Mouse (Mus musculus) gastrocnemius, postnatal 36 days (tissue): ENCODE data around the gene Comtd1. TPM values are rescaled to one million over a fixed set of nuclear protein-coding genes. Genes with fewer than 3 reads are reported as not detected.

Experiments
- DNase-seq, 2 experiments: peaks; one replicate each; pipeline ENCODE4 v3.0.0; 2022
- intact Hi-C: fragments of 180-260 bp; cut with DNase I; formaldehyde crosslinking; loops from one replicate; pipeline ENCODE4 v1.15.1; 2025
- total RNA-seq, 2 experiments: library from RNA; stranded (reverse); gene quantifications; 2 replicates each; pipeline ENCODE4 v1.2.3; 2021

Gene Comtd1
- total RNA-seq, 2 experiments from 2014 or later = 6.9 to 10.4 TPM

GRCm38 (mm10) chr14:21841819-21842592, 6.8 kb downstream of the Comtd1 start:
- DNase-seq = no peak
- intact Hi-C loops = loop anchor here (10.0 kb wide), 1 partner anchor 157 kb away; no protein-coding TSS in a partner anchor

GRCm38 (mm10) chr14:21838336-21839017, 10.3 kb downstream of the Comtd1 start:
- DNase-seq = no peak
- intact Hi-C loops = no loop called here

- no peak for DNase-seq
- intact Hi-C loops = no loop called here
Measured at GRCm38 (mm10) chr14:21831830-21832403, 16.9 kb downstream of the Comtd1 start.

GRCm38 (mm10) chr14:21830876-21831767, 17.7 kb downstream of the Comtd1 start:
- peak; percentile 95 to 97 for DNase-seq
- intact Hi-C loops = no loop called here

- no peak for DNase-seq
- intact Hi-C loops = no loop called here
Measured at GRCm38 (mm10) chr14:21825786-21826491, 22.8 kb downstream of the Comtd1 start.

GRCm38 (mm10) chr14:21824938-21825337, 23.8 kb downstream of the Comtd1 start, which contains the start of gene Vdac2:
Gene Vdac2 (plus strand): TSS chr14:21825238.
- no peak for DNase-seq
- intact Hi-C loops = loop anchor here (5.0 kb wide), 1 partner anchor 1163 kb away; no protein-coding TSS in a partner anchor

GRCm38 (mm10) chr14:21823897-21824296, 24.9 kb downstream of the Comtd1 start:
- intact Hi-C loops = loop anchor here (5.0 kb wide), 1 partner anchor 1162 kb away; no protein-coding TSS in a partner anchor
- no peak for DNase-seq

- intact Hi-C loops = loop anchor here (5.0 kb wide), 1 partner anchor 1161 kb away; no protein-coding TSS in a partner anchor
- peak; percentile 61 to 62 for DNase-seq
Measured at GRCm38 (mm10) chr14:21822795-21823374, 25.9 kb downstream of the Comtd1 start.

GRCm38 (mm10) chr14:21822307-21822706, 26.5 kb downstream of the Comtd1 start:
- intact Hi-C loops = loop anchor here (5.0 kb wide), 1 partner anchor 1160 kb away; no protein-coding TSS in a partner anchor
- DNase-seq = no peak

- intact Hi-C loops = loop anchor here (5.0 kb wide), 1 partner anchor 1159 kb away; no protein-coding TSS in a partner anchor
Measured at GRCm38 (mm10) chr14:21820880-21821505, 27.8 kb downstream of the Comtd1 start.

GRCm38 (mm10) chr14:21817453-21817852, 31.3 kb downstream of the Comtd1 start:
- intact Hi-C loops = no loop called here
- DNase-seq = no peak

More at GRCm38 (mm10) chr14:21820880-21821505, 27.8 kb downstream of the Comtd1 start:
- no peak for DNase-seq

- intact Hi-C loops = no loop called here
- DNase-seq = no peak
Measured at GRCm38 (mm10) chr14:21816255-21816654, 32.5 kb downstream of the Comtd1 start.

GRCm38 (mm10) chr14:21814606-21815005, 34.2 kb downstream of the Comtd1 start:
- no peak for DNase-seq
- intact Hi-C loops = no loop called here

- no peak for DNase-seq
- intact Hi-C loops = loop anchor here (1.0 kb wide), 1 partner anchor 34 kb away; the partner anchor contains the start of gene Comtd1
Measured at GRCm38 (mm10) chr14:21813847-21814246, 34.9 kb downstream of the Comtd1 start.

GRCm38 (mm10) chr14:21813216-21813615, 35.6 kb downstream of the Comtd1 start:
- no peak for DNase-seq
- intact Hi-C loops = loop anchor here (1.0 kb wide), 1 partner anchor 35 kb away; the partner anchor contains the start of gene Comtd1

- intact Hi-C loops = loop anchor here (1.0 kb wide), 1 partner anchor 36 kb away; the partner anchor contains the start of gene Comtd1
Measured at GRCm38 (mm10) chr14:21812590-21813162, 36.1 kb downstream of the Comtd1 start.

GRCm38 (mm10) chr14:21811744-21812393, 36.9 kb downstream of the Comtd1 start:
- intact Hi-C loops = no loop called here
- DNase-seq = no peak

More at GRCm38 (mm10) chr14:21812590-21813162, 36.1 kb downstream of the Comtd1 start:
- DNase-seq = peak; percentile 44 to 58
